Mouse (Mus musculus): Measurements from ENCODE around the gene Pam.

DNA sequence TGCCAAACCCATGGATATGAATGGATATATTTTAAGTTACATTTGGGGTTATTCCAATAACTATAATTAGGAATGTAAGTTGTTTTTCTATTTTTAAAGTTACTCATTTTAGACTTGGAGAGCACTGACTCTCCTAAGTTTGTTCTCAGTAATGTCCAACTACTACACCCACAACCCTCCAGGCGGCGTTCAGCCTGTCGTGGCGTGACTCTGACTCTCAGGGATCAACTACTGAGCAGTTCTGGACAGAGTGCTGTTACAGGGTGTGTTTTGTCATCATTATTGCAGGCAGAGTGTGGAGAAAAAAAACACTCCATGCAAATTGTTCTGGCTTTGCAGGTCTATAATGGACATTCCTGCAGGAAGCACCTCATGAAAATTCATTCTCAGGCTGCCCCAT, 152.0 kb downstream of the Pam start:
- no peak for TF ChIP-seq CTCF (IDR thresholded peaks at IDR 0.05; ENCODE audit: borderline replicate concordance, insufficient read depth, low read length)
- TF ChIP-seq POLR2A (IDR thresholded peaks at IDR 0.05; ENCODE audit: low read depth, low read length): no peak

Data from embryonic fibroblast, embryonic 13.5 days (primary cell).